Mouse (Mus musculus) lung, postnatal 0 days (tissue): Measurements from ENCODE around the gene Cebpa.

Source experiments
- CTCF ChIP-seq: IDR thresholded peaks from 2 replicates; pipeline ENCODE4 v1.5.1; 2016; ENCODE audit warnings: antibody characterized with exemption, mild to moderate bottlenecking
- EP300 ChIP-seq: IDR thresholded peaks from 2 replicates; pipeline ENCODE4 v1.6.1; 2016; ENCODE audit warnings: antibody characterized with exemption, mild to moderate bottlenecking, control low read depth

DNA sequence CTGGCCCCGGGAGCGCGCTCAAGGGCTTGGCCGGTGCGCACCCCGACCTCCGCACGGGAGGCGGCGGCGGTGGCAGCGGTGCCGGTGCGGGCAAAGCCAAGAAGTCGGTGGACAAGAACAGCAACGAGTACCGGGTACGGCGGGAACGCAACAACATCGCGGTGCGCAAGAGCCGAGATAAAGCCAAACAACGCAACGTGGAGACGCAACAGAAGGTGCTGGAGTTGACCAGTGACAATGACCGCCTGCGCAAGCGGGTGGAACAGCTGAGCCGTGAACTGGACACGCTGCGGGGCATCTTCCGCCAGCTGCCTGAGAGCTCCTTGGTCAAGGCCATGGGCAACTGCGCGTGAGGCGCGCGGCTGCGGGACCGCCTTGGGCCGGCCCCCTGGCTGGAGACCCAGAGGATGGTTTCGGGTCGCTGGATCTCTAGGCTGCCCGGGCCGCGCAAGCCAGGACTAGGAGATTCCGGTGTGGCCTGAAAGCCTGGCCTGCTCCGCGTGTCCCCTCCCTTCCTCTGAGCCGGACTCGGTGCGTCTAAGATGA is 1.1 kb downstream of the Cebpa start:
- no peak for TF ChIP-seq CTCF
- TF ChIP-seq EP300 = no peak
